Mouse (Mus musculus) heart, adult 18-20 months (tissue): ENCODE data around the gene Rars. TPM values are rescaled to one million over a fixed set of nuclear protein-coding genes. Genes with fewer than 3 reads are reported as not detected.
A peak's percentile ranks its signal among the peaks of the same experiment; 100 is the strongest.

Source experiments
- DNase-seq, 2 experiments: peaks; one replicate each; pipeline ENCODE4 v3.0.0; 2021 to 2022; ENCODE audit warnings: mixed read lengths in 1 of 2
- microRNA-seq, 2 experiments: library from miRNA; unstranded; fragments of <30 nt; microRNA quantifications; one replicate each; pipeline ENCODE4 v1.2.0; 2022
- total RNA-seq, 2 experiments: library from RNA; stranded (reverse); gene quantifications; 2 replicates each; pipeline ENCODE4 v1.2.3; 2021

Rars gene
- total RNA-seq, 2 experiments from 2014 or later, result 35.6 to 36.2 TPM

GRCm38 (mm10) chr11:35769746-35770437 lies 64.4 kb downstream of the Rars start:
- peak; percentile 82 to 89 for DNase-seq

GRCm38 (mm10) chr11:35769188-35769745 lies 65.0 kb downstream of the Rars start, which contains the start of gene Pank3:
Gene Pank3 (plus strand): TSS chr11:35769484.
- peak; percentile 97 to 100 for DNase-seq

- DNase-seq, result no peak
Observed at GRCm38 (mm10) chr11:35766845-35767244, 67.5 kb downstream of the Rars start.

GRCm38 (mm10) chr11:35760627-35761003 lies 73.7 kb downstream of the Rars start:
- no peak for DNase-seq

GRCm38 (mm10) chr11:35760001-35760626 lies 74.2 kb downstream of the Rars start:
- DNase-seq, result no peak

Small RNA genes lying within 50 kb of the gene (microRNA-seq; reads per million reads assigned to microRNA genes)
- gene Mir103-1, result 3.0 to 3.8 reads per million in 2 experiments

Other genes with a start within 250 kb of the Rars start
- 10 to 100 TPM; 19.0 to 21.5 TPM for gene Pank3, start 65.0 kb downstream of the Rars start, total RNA-seq
- gene Fbll1, start 35.6 kb downstream of the Rars start, total RNA-seq, result not detected
- 1 to 10 TPM; 1.4 to 2.0 TPM for gene Wwc1, start 146.0 kb upstream of the Rars start, total RNA-seq